Mouse (Mus musculus) forebrain, embryonic 11.5 days (tissue): ENCODE measurements at regions not wholly inside any gene's neighbourhood (a gene's known extent, or its start where the extent isn't known, plus 50 kb on each side); places are given as distances from the start of the nearest gene placed in this dataset.
"Not testable (repeated sequence)": the region's sequence is repeated elsewhere in the genome, so short reads cannot be mapped to it uniquely, and the experiment has no call there.

Source experiments
- ATAC-seq: fragments of 200-750 bp; cut with Nextera tagmentation; replicated peaks from 2 replicates; pipeline ENCODE4 v1.8.0; 2017; ENCODE audit warnings: moderate TSS enrichment; ENCODE audit not compliant: low FRiP score
- DNase-seq: peaks from one replicate; pipeline ENCODE4 v3.0.0-alpha.2; 2017; ENCODE audit warnings: low spot score
- H3K27ac ChIP-seq: fragments of 300-500 bp; sonication (generic); 2 replicates; pipeline ENCODE4 v1.5.1; 2014; ENCODE audit warnings: low read depth, low read length
- H3K27me3 ChIP-seq: fragments of 300-500 bp; sonication (generic); 2 replicates; pipeline ENCODE4 v1.6.1; 2014; ENCODE audit warnings: mild to moderate bottlenecking, low read length, mixed read lengths; ENCODE audit not compliant: control insufficient read depth, insufficient read depth
- H3K36me3 ChIP-seq: fragments of 300-500 bp; sonication (generic); 2 replicates; pipeline ENCODE4 v1.6.1; 2014; ENCODE audit warnings: mild to moderate bottlenecking, low read length, moderate library complexity, mixed read lengths; ENCODE audit not compliant: control insufficient read depth, insufficient read depth
- H3K4me1 ChIP-seq: fragments of 300-500 bp; sonication (generic); replicated peaks from 2 replicates; pipeline ENCODE4 v1.6.1; 2014; ENCODE audit warnings: low read length, mixed read lengths; ENCODE audit not compliant: control insufficient read depth, insufficient read depth
- H3K4me2 ChIP-seq: fragments of 300-500 bp; sonication (generic); 2 replicates; pipeline ENCODE4 v1.6.1; 2014; ENCODE audit warnings: low read depth, mild to moderate bottlenecking, low read length, moderate library complexity, mixed read lengths; ENCODE audit not compliant: severe bottlenecking
- H3K4me3 ChIP-seq: fragments of 300-500 bp; sonication (generic); 2 replicates; pipeline ENCODE4 v1.5.1; 2014; ENCODE audit warnings: low read depth, low read length
- H3K9ac ChIP-seq: fragments of 300-500 bp; sonication (generic); 2 replicates; pipeline ENCODE4 v1.6.1; 2014; ENCODE audit warnings: low read length
- H3K9me3 ChIP-seq: fragments of 300-500 bp; sonication (generic); 2 replicates; pipeline ENCODE4 v1.6.1; 2016; ENCODE audit warnings: low read length, mixed read lengths; ENCODE audit not compliant: control insufficient read depth
- WGBS: fragments of 180-500 bp; shearing (Covaris S2); extraction: QIAGEN DNeasy Blood & Tissue Kit; methylation state at CpG from one replicate; pipeline ENCODE4 v1.1.7; 2014; 5-methylcytosine and 5-hydroxymethylcytosine counted together

- WGBS = 79% methylated on average over 7 of the region's 8 CpGs
- H3K4me3 ChIP-seq = no peak overlapping the region
Measured at GRCm38 (mm10) chr17:43139916-43140315, 123.6 kb downstream of the Tnfrsf21 start.

GRCm38 (mm10) chr17:43141740-43142139 lies 125.4 kb downstream of the Tnfrsf21 start:
- 82% methylated on average over 7 of the region's 7 CpGs for WGBS

More at GRCm38 (mm10) chr17:43139916-43140315, 123.6 kb downstream of the Tnfrsf21 start:
- Histone ChIP-seq H3K9me3 (no peaks in the 10 kb centered on the region), H3K9ac (no peak overlapping the region), H3K27ac (no peak overlapping the region), H3K36me3 (no peaks in the 10 kb centered on the region), H3K4me1 (no peaks in the 10 kb centered on the region), H3K4me2 (no peak overlapping the region), H3K27me3 (no peaks in the 10 kb centered on the region)
- DNase-seq (no peak), ATAC-seq (no peak)

GRCm38 (mm10) chr17:43145749-43146148 lies 124.4 kb upstream of the Adgrf1 start:
- WGBS = 66% methylated on average over 1 of the region's 1 CpGs

More at GRCm38 (mm10) chr17:43141740-43142139, 125.4 kb downstream of the Tnfrsf21 start:
- ATAC-seq (no peak), DNase-seq (no peak)
- H3K27me3 ChIP-seq = no peaks in the 10 kb centered on the region
- H3K9ac ChIP-seq = no peak overlapping the region
- no peak overlapping the region for H3K4me3 ChIP-seq
- no peaks in the 10 kb centered on the region for H3K4me1 ChIP-seq
- no peak overlapping the region for H3K4me2 ChIP-seq
- no peaks in the 10 kb centered on the region for H3K36me3 ChIP-seq
- no peak overlapping the region for H3K27ac ChIP-seq
- H3K9me3 ChIP-seq = no peaks in the 10 kb centered on the region

GRCm38 (mm10) chr17:43147935-43148334 lies 122.2 kb upstream of the Adgrf1 start:
- H3K27ac ChIP-seq = no peak overlapping the region
- no peaks in the 10 kb centered on the region for H3K36me3 ChIP-seq
- no peaks in the 10 kb centered on the region for H3K27me3 ChIP-seq
- ATAC-seq (no peak), DNase-seq (no peak)
- WGBS = 1% methylated on average over 3 of the region's 3 CpGs
- no peak overlapping the region for H3K4me3 ChIP-seq
- H3K9ac ChIP-seq = no peak overlapping the region
- no peaks in the 10 kb centered on the region for H3K9me3 ChIP-seq
- H3K4me2 ChIP-seq = no peak overlapping the region
- H3K4me1 ChIP-seq = no peaks in the 10 kb centered on the region

More at GRCm38 (mm10) chr17:43145749-43146148, 124.4 kb upstream of the Adgrf1 start:
- Histone ChIP-seq H3K4me3 (no peak overlapping the region), H3K36me3 (no peaks in the 10 kb centered on the region), H3K4me2 (no peak overlapping the region), H3K27ac (no peak overlapping the region), H3K9me3 (no peaks in the 10 kb centered on the region), H3K9ac (no peak overlapping the region), H3K27me3 (no peaks in the 10 kb centered on the region), H3K4me1 (no peaks in the 10 kb centered on the region)
- ATAC-seq = no peak
- no peak for DNase-seq

GRCm38 (mm10) chr17:43152620-43153019 lies 117.5 kb upstream of the Adgrf1 start:
- Histone ChIP-seq H3K9me3 (no peaks in the 10 kb centered on the region), H3K36me3 (no peaks in the 10 kb centered on the region), H3K27ac (no peak overlapping the region), H3K4me2 (no peak overlapping the region), H3K4me1 (no peaks in the 10 kb centered on the region), H3K9ac (no peak overlapping the region), H3K4me3 (no peak overlapping the region), H3K27me3 (no peaks in the 10 kb centered on the region)
- ATAC-seq (no peak), DNase-seq (no peak)
- WGBS = 87% methylated on average over 3 of the region's 3 CpGs

- 94% methylated on average over 8 of the region's 8 CpGs for WGBS
- not testable (repeated sequence) for H3K4me2 ChIP-seq, ATAC-seq, H3K27me3 ChIP-seq, H3K36me3 ChIP-seq, H3K9me3 ChIP-seq, H3K9ac ChIP-seq, H3K4me1 ChIP-seq, H3K27ac ChIP-seq, DNase-seq, H3K4me3 ChIP-seq
Measured at GRCm38 (mm10) chr17:43155271-43155670, 114.9 kb upstream of the Adgrf1 start.

- Histone ChIP-seq H3K9ac (no peak overlapping the region), H3K27me3 (no peaks in the 10 kb centered on the region), H3K4me1 (peaks cover 3% of the 10 kb centered on the region), H3K4me3 (no peak overlapping the region), H3K4me2 (no peak overlapping the region), H3K36me3 (no peaks in the 10 kb centered on the region), H3K9me3 (no peaks in the 10 kb centered on the region), H3K27ac (no peak overlapping the region)
- ATAC-seq (no peak), DNase-seq (no peak)
- WGBS = 78% methylated on average over 5 of the region's 5 CpGs
Measured at GRCm38 (mm10) chr17:43156116-43156515, 114.0 kb upstream of the Adgrf1 start.

- H3K4me3 ChIP-seq = no peak overlapping the region; the same call in 1 of the 2 replicates
- ATAC-seq = peak; percentile 89
- H3K27me3 ChIP-seq = no peaks in the 10 kb centered on the region
- no peaks in the 10 kb centered on the region for H3K9me3 ChIP-seq
- H3K4me1 ChIP-seq = peaks cover 3% of the 10 kb centered on the region
- peak; percentile 61 for DNase-seq
- H3K36me3 ChIP-seq = no peaks in the 10 kb centered on the region
- 22% methylated on average over 15 of the region's 15 CpGs for WGBS
- peak overlapping the region; percentile 42; the same call in 1 of the 2 replicates for H3K4me2 ChIP-seq
- no peak overlapping the region; the same call in 1 of the 2 replicates for H3K27ac ChIP-seq
- H3K9ac ChIP-seq = peak overlapping the region; percentile 16; the same call in 1 of the 2 replicates
Measured at GRCm38 (mm10) chr17:43157781-43158501, 112.2 kb upstream of the Adgrf1 start.

- no peak overlapping the region for H3K9ac ChIP-seq
- H3K27ac ChIP-seq = no peak overlapping the region
- ATAC-seq = peak; percentile 51
- no peak overlapping the region for H3K4me3 ChIP-seq
- no peaks in the 10 kb centered on the region for H3K9me3 ChIP-seq
- 41% methylated on average over 10 of the region's 10 CpGs for WGBS
- peaks cover 3% of the 10 kb centered on the region for H3K4me1 ChIP-seq
- no peaks in the 10 kb centered on the region for H3K27me3 ChIP-seq
- H3K4me2 ChIP-seq = no peak overlapping the region
- peak; percentile 56 for DNase-seq
- no peaks in the 10 kb centered on the region for H3K36me3 ChIP-seq
Measured at GRCm38 (mm10) chr17:43158741-43159140, 111.4 kb upstream of the Adgrf1 start.
